Mouse (Mus musculus) adipocyte (in vitro differentiated cells): ENCODE results near the gene Elk3.

Source experiments
- DNase-seq: peaks from one replicate; pipeline ENCODE4 v3.0.0-alpha.2; 2016; ENCODE audit warnings: low spot score

Elk3 gene

DNA sequence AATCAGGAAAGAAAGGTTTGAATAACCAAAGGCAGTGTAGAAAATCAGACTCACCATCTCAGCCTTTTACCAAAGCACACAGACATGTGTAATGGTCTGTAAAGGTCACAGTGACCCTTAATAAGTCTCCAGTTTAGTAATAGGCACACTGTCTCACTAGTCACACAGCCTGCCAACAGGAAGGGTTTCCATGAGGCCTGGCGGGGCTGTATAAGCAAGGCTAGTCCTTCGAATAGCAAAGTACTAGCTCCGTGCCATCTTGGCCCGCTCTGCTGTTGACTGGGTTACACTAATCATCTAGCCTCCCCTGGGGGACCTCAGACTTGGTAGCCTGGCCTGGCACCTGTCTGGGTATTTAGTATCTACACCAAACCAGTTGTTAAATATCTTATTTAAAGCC is 20.6 kb upstream of the Elk3 start:
- no peak for DNase-seq

DNA sequence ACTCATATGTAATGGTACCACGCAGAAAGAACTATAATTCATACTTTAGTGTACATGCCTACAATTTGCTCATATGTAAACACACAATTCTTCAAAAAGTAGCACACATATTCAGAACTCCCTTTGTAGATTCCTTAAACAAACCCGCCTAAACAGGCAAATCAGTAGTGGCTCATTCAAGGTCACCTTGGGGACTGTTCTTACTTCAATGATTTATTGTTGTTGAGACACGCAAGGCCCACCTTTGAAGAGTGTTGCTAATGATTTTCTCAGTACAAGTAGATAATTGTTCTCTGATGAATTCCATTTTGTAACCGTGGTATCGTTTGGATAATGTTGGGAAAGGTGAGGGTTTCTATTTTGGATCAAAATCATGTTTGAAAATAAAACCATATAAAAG is 17.4 kb upstream of the Elk3 start:
- no peak for DNase-seq

GRCm38 (mm10) chr10:93327187-93327586 is 16.3 kb upstream of the Elk3 start:
- no peak for DNase-seq

DNA sequence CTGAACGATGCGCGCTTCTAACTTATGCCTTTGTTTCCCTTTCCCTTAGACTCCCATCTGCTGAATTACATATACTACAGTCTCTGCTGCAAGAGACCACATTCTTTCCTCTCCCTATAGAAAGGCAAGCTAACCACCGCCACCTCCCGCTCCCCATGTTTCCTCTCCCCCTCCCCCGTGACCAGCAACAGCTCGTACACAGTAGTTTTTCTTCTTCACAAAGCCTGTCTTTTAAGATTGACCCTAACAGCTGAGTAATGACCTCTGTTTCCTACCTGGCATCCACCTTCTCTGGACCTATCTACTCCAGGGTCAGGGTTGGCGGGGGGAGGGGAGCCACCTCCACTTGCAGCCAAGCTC is 15.8 kb upstream of the Elk3 start:
- DNase-seq: no peak

DNA sequence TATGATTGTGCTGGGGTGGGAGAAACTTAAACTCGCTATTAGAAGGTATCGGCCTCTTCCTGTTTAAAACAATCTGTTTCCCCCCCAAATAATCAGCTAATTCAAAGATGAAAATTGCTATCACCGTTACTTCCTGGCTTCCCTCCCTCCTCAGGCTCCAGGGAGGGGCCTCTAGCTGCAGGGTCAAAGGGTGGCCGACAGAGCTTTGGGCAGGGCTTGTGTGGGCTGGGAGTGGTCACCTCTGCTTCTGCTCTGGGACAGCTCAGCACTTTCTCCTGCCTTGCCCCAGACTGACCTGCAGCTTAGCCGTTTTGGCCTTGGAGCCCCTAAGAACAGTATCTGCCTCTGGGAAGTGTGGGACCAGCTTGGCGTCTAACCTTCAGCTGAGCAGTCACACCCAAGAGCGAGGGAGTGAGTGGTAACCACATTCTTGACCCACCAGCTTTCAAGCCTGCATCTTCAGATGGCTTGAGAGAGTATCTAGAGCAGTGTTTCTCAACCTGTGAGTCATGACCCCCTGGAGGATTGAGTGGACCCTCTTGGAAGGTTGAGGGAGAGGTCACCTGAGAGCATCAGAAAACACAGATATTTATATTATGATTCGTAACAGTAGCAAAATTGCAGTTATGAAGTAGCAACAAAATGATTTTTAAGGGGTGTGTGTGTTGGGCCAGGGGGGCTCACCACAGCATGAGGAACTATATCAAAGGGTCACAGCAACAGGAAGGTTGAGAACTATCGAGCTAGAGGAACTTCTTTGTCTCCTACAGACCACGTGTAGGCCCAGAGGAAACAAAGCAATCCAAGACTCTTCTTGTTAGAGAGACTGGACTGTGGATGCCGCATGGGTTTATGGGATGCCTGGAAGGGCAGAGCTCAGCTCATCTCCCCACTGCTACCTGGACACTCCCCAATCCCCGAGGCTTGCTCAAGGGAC is 15.1 kb upstream of the Elk3 start:
- DNase-seq: peak; percentile 25

DNA sequence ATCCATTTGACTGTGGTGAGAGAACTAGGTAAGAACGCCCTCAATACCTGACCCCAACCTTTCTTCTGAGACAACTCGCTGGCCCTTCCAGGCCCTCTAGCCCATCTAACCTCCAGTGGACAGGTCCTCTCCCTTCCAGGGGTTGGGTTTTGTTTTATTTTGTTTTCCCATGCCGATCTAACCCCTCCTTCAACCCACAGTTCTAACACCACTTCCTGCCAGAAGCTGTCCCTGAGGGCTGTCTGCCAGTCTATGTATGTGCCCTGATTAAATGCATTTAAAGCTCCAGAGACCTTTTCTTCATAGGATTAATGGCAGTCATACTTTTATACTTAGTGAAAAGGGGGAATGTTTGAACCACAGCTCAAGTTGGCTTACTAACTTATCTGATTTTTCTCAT is 14.4 kb upstream of the Elk3 start:
- no peak for DNase-seq

DNA sequence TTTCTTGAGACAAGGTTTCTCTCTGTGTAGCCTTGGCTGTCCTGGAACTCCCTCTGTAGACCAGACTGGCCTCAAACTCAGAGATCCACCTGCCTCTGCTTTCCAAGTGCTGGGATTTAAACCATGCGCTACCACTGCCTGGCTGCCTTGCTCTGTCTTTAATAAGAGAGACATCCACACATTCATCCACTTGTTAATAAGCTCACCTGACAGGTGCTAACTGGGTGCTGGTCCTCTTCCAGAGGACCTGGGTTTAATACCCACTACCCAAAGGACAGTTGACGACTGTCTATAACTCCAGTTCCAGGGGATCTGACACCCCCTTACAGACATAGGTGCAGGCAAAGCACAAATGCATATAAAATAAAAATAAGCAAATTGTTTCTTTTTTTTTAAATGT is 13.5 kb upstream of the Elk3 start:
- no peak for DNase-seq

GRCm38 (mm10) chr10:93323659-93324058 is 12.7 kb upstream of the Elk3 start:
- no peak for DNase-seq

GRCm38 (mm10) chr10:93321763-93322162 is 10.8 kb upstream of the Elk3 start:
- DNase-seq: no peak

- DNase-seq: no peak
Measured at GRCm38 (mm10) chr10:93320148-93320547, 9.2 kb upstream of the Elk3 start.

- DNase-seq: no peak
Measured at GRCm38 (mm10) chr10:93319526-93320063, 8.7 kb upstream of the Elk3 start.

DNA sequence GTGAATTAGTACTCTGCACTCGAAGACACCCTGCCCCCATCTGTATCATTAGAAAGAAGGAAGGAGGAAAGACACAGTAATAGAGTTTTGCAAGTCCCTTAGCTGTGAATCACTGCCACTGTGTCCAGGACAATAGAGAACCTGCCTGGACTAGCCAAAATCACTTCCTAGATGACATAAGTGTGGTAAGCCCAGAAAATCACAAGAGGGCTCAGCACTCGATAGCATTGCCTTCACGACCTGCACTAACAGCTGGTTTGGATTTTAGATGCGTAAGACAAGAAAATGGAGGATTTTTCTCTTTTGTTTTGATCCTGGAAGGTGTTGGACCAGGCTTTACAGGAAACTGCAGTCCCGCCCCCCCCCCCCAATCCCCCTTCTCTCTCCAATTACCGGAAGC is 6.0 kb upstream of the Elk3 start:
- no peak for DNase-seq

GRCm38 (mm10) chr10:93311576-93311975 is 641 bp upstream of the Elk3 start:
- no peak for DNase-seq

DNA sequence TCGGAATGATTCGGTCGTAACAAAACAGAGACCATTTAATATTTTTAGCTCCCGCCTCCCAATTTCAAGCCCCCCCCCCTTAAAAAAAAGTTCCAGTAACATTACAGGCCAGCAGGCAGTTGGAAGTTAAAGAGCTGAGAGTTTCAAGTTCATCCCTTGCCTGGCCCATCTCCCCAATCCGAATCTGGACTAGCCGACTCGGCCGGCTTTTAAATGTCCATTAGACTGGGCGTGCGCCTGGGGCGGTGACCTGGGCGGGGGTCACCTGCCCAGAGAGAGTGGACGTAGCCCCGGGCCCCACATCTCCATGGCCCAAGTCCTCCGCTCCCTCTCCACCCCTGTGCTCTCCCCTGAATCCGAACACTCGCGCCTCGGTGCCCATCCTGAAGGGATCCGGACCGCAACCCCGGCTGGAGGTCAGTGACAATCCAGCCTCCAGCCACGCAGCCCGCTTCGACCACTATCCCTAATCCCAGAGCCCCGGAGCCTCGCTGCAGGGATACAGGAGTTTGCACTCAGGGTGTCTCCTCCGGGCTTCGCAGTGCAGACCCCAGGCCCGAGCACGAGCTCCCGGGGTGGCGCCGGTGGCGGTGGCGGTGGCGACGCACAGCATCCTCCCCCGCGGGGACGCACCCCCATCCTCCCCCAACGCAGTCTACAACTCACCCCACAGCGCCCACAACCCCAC is 857 bp downstream of the Elk3 start:
- peak; percentile 17 for DNase-seq

GRCm38 (mm10) chr10:93309131-93309933 is 1.6 kb downstream of the Elk3 start:
- peak; percentile 16 for DNase-seq

- no peak for DNase-seq
Measured at GRCm38 (mm10) chr10:93306367-93306766, 4.6 kb downstream of the Elk3 start.

DNA sequence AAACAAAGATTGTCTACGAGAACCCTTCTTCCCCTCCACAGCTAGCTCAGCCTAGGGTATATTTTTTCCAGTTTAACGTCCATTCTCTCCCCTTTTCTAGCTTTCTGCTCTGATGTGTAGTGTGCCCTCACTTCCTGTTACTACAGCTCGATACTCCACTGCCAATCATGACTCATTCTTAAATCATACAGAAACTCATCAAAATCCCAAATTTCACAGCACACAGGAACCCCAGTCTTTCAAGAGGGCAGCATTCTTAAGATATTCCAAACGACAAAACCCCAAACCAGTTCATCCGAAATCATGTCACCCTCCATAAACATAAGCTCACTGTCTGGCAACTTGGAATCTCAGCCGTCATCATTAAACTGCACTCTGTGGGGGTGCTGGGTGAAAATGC is 5.0 kb downstream of the Elk3 start:
- peak; percentile 12 for DNase-seq

GRCm38 (mm10) chr10:93303231-93303630 is 7.7 kb downstream of the Elk3 start:
- no peak for DNase-seq

DNA sequence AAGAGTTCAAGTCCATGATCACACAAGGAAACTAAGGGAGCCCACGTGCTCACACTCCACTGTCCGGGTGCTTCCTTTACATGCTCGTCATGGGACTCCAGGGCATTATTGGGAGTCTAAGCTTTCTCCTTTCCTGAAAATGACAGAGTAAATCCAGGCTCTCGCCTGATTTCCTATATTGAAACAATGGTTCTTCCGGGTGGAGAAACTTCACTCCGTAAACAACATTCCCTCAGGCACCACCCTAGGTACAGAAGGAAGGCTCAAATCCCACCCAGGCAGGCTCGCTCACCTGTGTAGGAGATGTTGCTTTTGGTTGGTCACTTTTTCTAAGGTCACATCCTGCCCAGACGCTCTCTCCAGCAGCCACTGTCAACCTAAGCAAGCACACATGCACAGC is 9.1 kb downstream of the Elk3 start:
- DNase-seq: no peak

GRCm38 (mm10) chr10:93298208-93298607 is 12.7 kb downstream of the Elk3 start:
- DNase-seq: no peak

- no peak for DNase-seq
Measured at GRCm38 (mm10) chr10:93297774-93298173, 13.2 kb downstream of the Elk3 start.

DNA sequence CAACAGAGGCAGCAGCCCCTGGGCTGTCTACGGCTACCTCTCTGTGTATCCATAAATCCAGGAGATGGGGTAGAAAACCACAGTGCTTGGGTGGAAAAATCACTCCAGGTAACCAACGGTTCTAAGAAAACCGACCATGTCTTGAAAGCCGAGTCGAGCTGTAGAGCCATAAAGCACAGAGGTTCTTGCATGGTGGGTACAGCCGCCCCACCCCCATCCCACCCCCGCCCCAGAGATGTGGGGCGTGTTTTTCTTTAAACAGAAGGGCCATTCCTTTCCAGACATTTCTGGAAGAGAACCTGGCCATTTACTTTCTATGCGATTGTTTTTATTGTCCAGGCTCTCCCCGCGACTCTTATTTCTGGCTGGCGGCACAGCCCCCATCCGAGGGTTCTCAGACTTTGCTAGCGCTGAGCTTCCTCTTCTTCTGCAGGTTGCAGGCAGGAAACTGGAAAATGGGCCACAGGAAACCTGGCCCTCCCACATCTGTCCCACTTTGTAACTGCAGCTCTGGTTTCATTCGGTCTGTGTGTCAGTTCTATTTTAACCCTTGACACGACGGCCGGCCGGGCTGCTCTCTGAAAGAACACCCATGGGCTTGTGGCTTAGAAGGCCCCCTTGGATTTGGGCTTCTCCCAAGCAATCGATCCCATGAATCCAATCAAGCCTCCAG is 16.3 kb downstream of the Elk3 start:
- no peak for DNase-seq
